Mouse (Mus musculus) G1E (cell line): ENCODE data around the gene Lama2. TPM values are rescaled to one million over a fixed set of nuclear protein-coding genes. Genes with fewer than 3 reads are reported as not detected.

ENCODE experiments used
- ATAC-seq: 2 replicates; pipeline ENCODE4 v1.8.0; 2016; ENCODE audit warnings: mild to moderate bottlenecking; ENCODE audit not compliant: insufficient number of reproducible peaks, poor library complexity, low FRiP score, severe bottlenecking; ENCODE audit errors: extremely low read depth
- DNase-seq: peaks from one replicate; pipeline ENCODE4 v3.0.0; 2012; ENCODE audit warnings: low spot score
- H3K27me3 ChIP-seq: 2 replicates; pipeline ENCODE4 v1.6.1; 2012; ENCODE audit warnings: mild to moderate bottlenecking, low read length, inconsistent platforms; ENCODE audit not compliant: insufficient read depth
- H3K36me3 ChIP-seq: replicated peaks from 2 replicates; pipeline ENCODE3; 2012; ENCODE audit warnings: mild to moderate bottlenecking, inconsistent platforms
- H3K4me1 ChIP-seq: 2 replicates; pipeline ENCODE4 v1.6.1; 2012; ENCODE audit warnings: low read depth, low read length, inconsistent platforms, mixed read lengths; ENCODE audit not compliant: insufficient read depth
- H3K4me3 ChIP-seq: 2 replicates; pipeline ENCODE4 v1.5.1; 2012; ENCODE audit warnings: low read depth, mild to moderate bottlenecking, inconsistent platforms, low read length, moderate library complexity, mixed read lengths
- H3K9me3 ChIP-seq: replicated peaks from 2 replicates; pipeline ENCODE4 v1.6.1; 2012; ENCODE audit warnings: inconsistent platforms
- CTCF ChIP-seq: IDR thresholded peaks from 2 replicates; pipeline ENCODE4 v1.5.1; 2012; ENCODE audit warnings: low read depth, low read length, inconsistent platforms, mixed read lengths
- GATA1 ChIP-seq: IDR thresholded peaks from 2 replicates; pipeline ENCODE4 v1.6.1; 2012; ENCODE audit warnings: borderline replicate concordance, low read length, inconsistent platforms, mixed read lengths
- GATA2 ChIP-seq: IDR thresholded peaks from 2 replicates; pipeline ENCODE4 v1.6.1; 2012; ENCODE audit warnings: low read depth, low read length, inconsistent platforms, borderline replicate concordance
- POLR2AphosphoS5 ChIP-seq: IDR thresholded peaks from 2 replicates; pipeline ENCODE4 v1.6.1; 2012; ENCODE audit warnings: low read depth, low read length, inconsistent platforms; ENCODE audit not compliant: insufficient replicate concordance
- TAL1 ChIP-seq: conservative IDR thresholded peaks from 2 replicates; pipeline ENCODE4 v1.6.1; 2012; ENCODE audit warnings: low read depth, low read length, inconsistent platforms, mixed read lengths
- polyA plus RNA-seq: library from polyadenylated mRNA; stranded (reverse); fragments of >175 nt; gene quantifications from 2 replicates; pipeline ENCODE4 v1.2.3, GENCODE M21; 2012
- total RNA-seq, 2 experiments: library from RNA; stranded (forward) in 1 of 2; stranded (reverse) in 1 of 2; fragments of 200-1000 nt in 1 of 2; fragments of >200 nt in 1 of 2; fragmentation: Nextera tagmentation in 1 of 2; gene quantifications; 2 replicates each; pipeline ENCODE4 v1.2.3; 2014 to 2017

Lama2 gene
- total and polyA plus RNA-seq, 3 experiments: 0.11 TPM; not detected in 2

DNA sequence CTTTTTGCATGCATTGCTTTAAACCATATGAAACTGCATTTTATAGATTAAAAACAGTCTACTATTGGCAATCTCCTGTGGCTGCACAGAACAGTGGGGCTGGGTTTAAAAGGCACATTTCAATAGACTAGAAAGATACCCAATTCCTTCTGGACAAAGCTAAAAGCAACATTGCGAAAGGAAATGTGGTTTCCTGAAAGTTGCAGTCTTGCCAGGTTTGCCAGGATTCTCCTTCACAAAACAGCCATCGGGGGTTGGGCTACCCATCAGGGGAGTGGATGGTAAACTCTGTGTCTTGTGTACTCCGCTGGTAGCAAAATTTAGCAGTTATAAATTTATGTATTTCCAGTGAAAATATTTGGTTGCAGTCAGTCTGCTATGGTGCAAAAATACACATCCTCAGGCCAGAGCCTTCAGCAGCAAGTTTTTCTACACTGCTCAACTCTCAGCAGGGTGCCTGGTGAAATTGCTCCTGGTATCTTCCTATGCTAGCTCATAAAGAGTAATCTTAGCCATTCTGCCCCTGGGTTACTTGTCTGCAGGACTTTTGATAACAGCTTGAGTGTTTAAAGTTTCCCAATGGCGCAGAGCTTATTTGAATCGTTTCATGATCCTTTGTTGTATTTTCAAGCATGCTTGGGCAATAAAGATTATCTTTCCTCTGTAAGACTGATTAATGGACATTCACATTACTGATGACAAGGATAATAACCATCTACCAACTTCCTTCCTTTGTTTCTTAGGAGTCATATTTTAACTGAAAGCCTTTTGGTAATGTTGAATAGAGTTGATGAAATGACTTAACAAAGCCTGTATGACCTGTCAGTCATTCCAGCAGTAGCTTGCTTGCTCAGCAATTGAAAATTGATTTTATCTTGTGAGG, 205.7 kb downstream of the Lama2 start:
- no peak for DNase-seq
- TF ChIP-seq TAL1 (no peak), GATA2 (no peak), GATA1 (no peak), CTCF (no peak), POLR2AphosphoS5 (no peak)
- no peaks in the 10 kb centered on the region for H3K27me3 ChIP-seq
- ATAC-seq: no peak
- no peaks in the 10 kb centered on the region for H3K4me1 ChIP-seq
- no peaks in the 10 kb centered on the region for H3K36me3 ChIP-seq
- no peaks in the 10 kb centered on the region for H3K9me3 ChIP-seq
- no peak overlapping the region for H3K4me3 ChIP-seq

DNA sequence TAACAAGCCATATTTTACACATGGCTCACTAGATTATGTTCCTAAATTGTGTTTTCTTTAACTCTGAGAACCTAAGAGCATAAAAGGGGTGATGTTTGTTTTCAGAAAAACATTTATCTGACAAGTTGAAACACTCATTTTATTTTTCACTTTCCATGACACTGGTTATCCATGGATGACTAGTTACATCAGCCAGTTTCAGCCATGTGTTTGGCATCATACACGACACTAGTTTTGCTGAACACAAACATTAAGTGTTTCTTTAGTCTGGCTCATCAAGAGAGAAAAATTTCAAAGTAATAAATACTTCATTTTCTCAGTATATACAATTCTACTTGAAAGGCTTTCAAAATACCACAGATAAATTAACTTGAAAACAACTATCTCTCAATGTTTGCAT, 228.8 kb downstream of the Lama2 start:
- no peaks in the 10 kb centered on the region for H3K4me1 ChIP-seq
- no peaks in the 10 kb centered on the region for H3K36me3 ChIP-seq
- DNase-seq (no peak), ATAC-seq (no peak)
- TF ChIP-seq TAL1 (no peak), CTCF (no peak), POLR2AphosphoS5 (no peak), GATA1 (no peak), GATA2 (no peak)
- H3K27me3 ChIP-seq: no peaks in the 10 kb centered on the region
- no peaks in the 10 kb centered on the region for H3K9me3 ChIP-seq
- no peak overlapping the region for H3K4me3 ChIP-seq

DNA sequence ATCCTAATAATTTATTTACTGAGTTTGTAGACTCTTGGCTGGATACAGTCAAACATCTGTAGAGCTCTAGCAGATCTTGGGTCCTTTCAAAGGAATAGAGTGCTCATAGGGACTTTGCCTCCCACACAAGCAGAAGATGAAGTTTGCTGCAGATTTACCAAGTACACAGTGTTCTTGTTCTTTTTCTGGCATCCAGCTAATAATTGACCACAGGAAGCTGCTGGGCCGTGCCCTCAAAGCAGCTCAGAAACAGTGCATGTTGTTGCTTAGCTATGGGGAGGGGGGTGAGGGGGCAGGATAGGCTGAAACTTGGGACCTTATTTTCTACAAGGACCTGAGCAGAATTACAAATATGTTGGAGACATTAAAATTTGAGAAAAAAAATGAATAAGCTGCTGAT, 232.0 kb downstream of the Lama2 start:
- no peak for ATAC-seq
- no peaks in the 10 kb centered on the region for H3K36me3 ChIP-seq
- TF ChIP-seq GATA1 (no peak), GATA2 (no peak), POLR2AphosphoS5 (no peak), CTCF (no peak), TAL1 (no peak)

GRCm38 (mm10) chr10:27384636-27385035, 234.9 kb downstream of the Lama2 start:
- Histone ChIP-seq H3K36me3 (no peaks in the 10 kb centered on the region), H3K9me3 (no peaks in the 10 kb centered on the region), H3K4me3 (no peak overlapping the region), H3K4me1 (no peaks in the 10 kb centered on the region), H3K27me3 (no peaks in the 10 kb centered on the region)
- ATAC-seq (no peak), DNase-seq (no peak)
- no peak for TF ChIP-seq GATA1
- no peak for TF ChIP-seq POLR2AphosphoS5
- no peak for TF ChIP-seq GATA2
- no peak for TF ChIP-seq TAL1
- TF ChIP-seq CTCF: no peak

More for the DNA sequence above, 232.0 kb downstream of the Lama2 start:
- Histone ChIP-seq H3K4me1 (no peaks in the 10 kb centered on the region), H3K4me3 (no peak overlapping the region), H3K27me3 (no peaks in the 10 kb centered on the region), H3K9me3 (no peaks in the 10 kb centered on the region)
- no peak for DNase-seq

- Histone ChIP-seq H3K36me3 (no peaks in the 10 kb centered on the region), H3K9me3 (no peaks in the 10 kb centered on the region), H3K4me3 (no peak overlapping the region), H3K4me1 (no peaks in the 10 kb centered on the region), H3K27me3 (no peaks in the 10 kb centered on the region)
- no peak for DNase-seq
- ATAC-seq: no peak
- no peak for TF ChIP-seq GATA1
- no peak for TF ChIP-seq POLR2AphosphoS5
- no peak for TF ChIP-seq TAL1
- no peak for TF ChIP-seq GATA2
These were observed 236.5 kb downstream of the Lama2 start for GRCm38 (mm10) chr10:27382887-27383609.

DNA sequence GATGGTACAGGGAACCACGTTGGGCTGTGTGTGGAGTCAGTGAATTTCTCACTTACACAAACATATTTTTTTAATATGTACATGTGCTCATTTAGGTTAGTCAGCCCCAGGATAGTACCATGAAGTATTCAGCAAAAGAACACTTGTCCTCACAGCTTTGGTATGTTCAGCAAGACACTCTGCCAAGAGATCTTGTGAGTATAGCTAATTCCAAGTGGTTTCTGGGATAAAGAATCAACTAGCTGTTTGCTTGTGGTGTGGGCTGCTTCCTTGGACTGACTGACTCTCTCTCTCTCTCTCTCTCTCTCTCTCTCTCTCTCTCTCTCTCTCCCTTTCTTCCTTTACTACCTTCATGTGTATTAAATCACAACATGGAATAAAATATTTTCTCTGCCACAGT, 241.3 kb downstream of the Lama2 start:
- DNase-seq (no peak), ATAC-seq (no peak)
- H3K4me3 ChIP-seq: no peak overlapping the region
- TF ChIP-seq GATA2 (no peak), TAL1 (no peak), CTCF (no peak), POLR2AphosphoS5 (no peak), GATA1 (no peak)
- no peaks in the 10 kb centered on the region for H3K36me3 ChIP-seq
- no peaks in the 10 kb centered on the region for H3K27me3 ChIP-seq
- H3K4me1 ChIP-seq: no peaks in the 10 kb centered on the region
- no peaks in the 10 kb centered on the region for H3K9me3 ChIP-seq

- Histone ChIP-seq H3K9me3 (no peaks in the 10 kb centered on the region), H3K27me3 (no peaks in the 10 kb centered on the region), H3K4me3 (no peak overlapping the region), H3K36me3 (no peaks in the 10 kb centered on the region), H3K4me1 (no peaks in the 10 kb centered on the region)
- no peak for TF ChIP-seq GATA1
- TF ChIP-seq CTCF: no peak
- no peak for TF ChIP-seq POLR2AphosphoS5
- TF ChIP-seq GATA2: no peak
- no peak for TF ChIP-seq TAL1
- ATAC-seq (no peak), DNase-seq (no peak)
These were observed 275.3 kb downstream of the Lama2 start for GRCm38 (mm10) chr10:27344278-27344677.
